Mouse (Mus musculus): Measurements from ENCODE around the gene Oscp1. TPM values are rescaled to one million over a fixed set of nuclear protein-coding genes. Genes with fewer than 3 reads are reported as not detected.

The Oscp1 gene
- total and polyA plus RNA-seq, 2 experiments, result 0.20 to 0.37 TPM

GRCm38 (mm10) chr4:126115411-126115810 is 57.0 kb downstream of the Oscp1 start:
- H3K27ac ChIP-seq (replicated peaks; ENCODE audit: insufficient read depth, low read depth, low read length), result peak overlapping the region; percentile 81
- 19% methylated on average over 9 of the region's 9 CpGs for WGBS
- H3K9ac ChIP-seq (ENCODE audit: low read depth, low read length), result peak overlapping the region; percentile 6; the same call in 1 of the 2 replicates
- TF ChIP-seq CTCF (IDR thresholded peaks at IDR 0.05; ENCODE audit: low read depth, low read length) (no peak), POLR2A (IDR thresholded peaks at IDR 0.05; ENCODE audit: extremely low read depth, insufficient read depth, low read length) (no peak)
- no peaks in the 10 kb centered on the region for H3K27me3 ChIP-seq (ENCODE audit: control insufficient read depth, insufficient read depth, low read length)
- peaks cover 45% of the 10 kb centered on the region for H3K4me1 ChIP-seq (ENCODE audit: control insufficient read depth, insufficient read depth, low read length)
- H3K36me3 ChIP-seq (ENCODE audit: control insufficient read depth, insufficient read depth, low read length), result 0 out of 2 replicates have a peak, but pooled peaks cover 1% of the 10 kb centered on the region
- no peak overlapping the region for H3K4me3 ChIP-seq (ENCODE audit: insufficient read depth, low read depth, low read length)
- DNase-seq (ENCODE audit: extremely low read depth, low read depth, low spot score), result peak; percentile 78
- H3K79me2 ChIP-seq (ENCODE audit: control insufficient read depth, insufficient read depth, low read length), result peaks cover 45% of the 10 kb centered on the region; the same call in 1 of the 2 replicates

- peak overlapping the region; percentile 81 for H3K27ac ChIP-seq (replicated peaks; ENCODE audit: insufficient read depth, low read depth, low read length)
- H3K36me3 ChIP-seq (ENCODE audit: control insufficient read depth, insufficient read depth, low read length), result 0 out of 2 replicates have a peak, but pooled peaks cover 1% of the 10 kb centered on the region
- H3K4me3 ChIP-seq (ENCODE audit: insufficient read depth, low read depth, low read length), result no peak overlapping the region
- H3K4me1 ChIP-seq (ENCODE audit: control insufficient read depth, insufficient read depth, low read length), result peaks cover 40% of the 10 kb centered on the region
- H3K79me2 ChIP-seq (ENCODE audit: control insufficient read depth, insufficient read depth, low read length), result peaks cover 42% of the 10 kb centered on the region; the same call in 1 of the 2 replicates
- H3K27me3 ChIP-seq (ENCODE audit: control insufficient read depth, insufficient read depth, low read length), result no peaks in the 10 kb centered on the region
- TF ChIP-seq CTCF (IDR thresholded peaks at IDR 0.05; ENCODE audit: low read depth, low read length) (no peak), POLR2A (IDR thresholded peaks at IDR 0.05; ENCODE audit: extremely low read depth, insufficient read depth, low read length) (no peak)
- peak overlapping the region; percentile 6; the same call in 1 of the 2 replicates for H3K9ac ChIP-seq (ENCODE audit: low read depth, low read length)
- DNase-seq (ENCODE audit: extremely low read depth, low read depth, low spot score), result peak; percentile 63
- WGBS, result 52% methylated on average over 6 of the region's 6 CpGs
Measured at GRCm38 (mm10) chr4:126115871-126116521, 57.6 kb downstream of the Oscp1 start.

- Histone ChIP-seq H3K27me3 (ENCODE audit: control insufficient read depth, insufficient read depth, low read length) (no peaks in the 10 kb centered on the region), H3K9ac (ENCODE audit: low read depth, low read length) (no peak overlapping the region), H3K36me3 (ENCODE audit: control insufficient read depth, insufficient read depth, low read length) (0 out of 2 replicates have a peak, but pooled peaks cover 1% of the 10 kb centered on the region), H3K79me2 (ENCODE audit: control insufficient read depth, insufficient read depth, low read length) (peaks cover 33% of the 10 kb centered on the region; the same call in 1 of the 2 replicates), H3K27ac (replicated peaks; ENCODE audit: insufficient read depth, low read depth, low read length) (no peak overlapping the region), H3K4me3 (ENCODE audit: insufficient read depth, low read depth, low read length) (no peak overlapping the region), H3K4me1 (ENCODE audit: control insufficient read depth, insufficient read depth, low read length) (peaks cover 40% of the 10 kb centered on the region)
- DNase-seq (ENCODE audit: extremely low read depth, low read depth, low spot score), result peak; percentile 74
- 70% methylated on average over 8 of the region's 8 CpGs for WGBS
- TF ChIP-seq POLR2A (IDR thresholded peaks at IDR 0.05; ENCODE audit: extremely low read depth, insufficient read depth, low read length) (no peak), CTCF (IDR thresholded peaks at IDR 0.05; ENCODE audit: low read depth, low read length) (no peak)
Measured at GRCm38 (mm10) chr4:126117116-126117515, 58.8 kb downstream of the Oscp1 start.

GRCm38 (mm10) chr4:126118651-126119050 is 60.3 kb downstream of the Oscp1 start:
- no peak overlapping the region for H3K4me3 ChIP-seq (ENCODE audit: insufficient read depth, low read depth, low read length)
- WGBS, result 92% methylated on average over 4 of the region's 4 CpGs
- H3K27ac ChIP-seq (replicated peaks; ENCODE audit: insufficient read depth, low read depth, low read length), result no peak overlapping the region
- no peaks in the 10 kb centered on the region for H3K27me3 ChIP-seq (ENCODE audit: control insufficient read depth, insufficient read depth, low read length)
- DNase-seq (ENCODE audit: extremely low read depth, low read depth, low spot score), result no peak
- H3K4me1 ChIP-seq (ENCODE audit: control insufficient read depth, insufficient read depth, low read length), result peaks cover 30% of the 10 kb centered on the region
- peaks cover 3% of the 10 kb centered on the region; the same call in 1 of the 2 replicates for H3K36me3 ChIP-seq (ENCODE audit: control insufficient read depth, insufficient read depth, low read length)
- H3K79me2 ChIP-seq (ENCODE audit: control insufficient read depth, insufficient read depth, low read length), result peaks cover 37% of the 10 kb centered on the region; the same call in 1 of the 2 replicates
- no peak for TF ChIP-seq CTCF (IDR thresholded peaks at IDR 0.05; ENCODE audit: low read depth, low read length)
- TF ChIP-seq POLR2A (IDR thresholded peaks at IDR 0.05; ENCODE audit: extremely low read depth, insufficient read depth, low read length), result no peak
- no peak overlapping the region for H3K9ac ChIP-seq (ENCODE audit: low read depth, low read length)

GRCm38 (mm10) chr4:126119051-126119450 is 60.7 kb downstream of the Oscp1 start:
- TF ChIP-seq POLR2A (IDR thresholded peaks at IDR 0.05; ENCODE audit: extremely low read depth, insufficient read depth, low read length), result no peak
- no peak for TF ChIP-seq CTCF (IDR thresholded peaks at IDR 0.05; ENCODE audit: low read depth, low read length)
- H3K36me3 ChIP-seq (ENCODE audit: control insufficient read depth, insufficient read depth, low read length), result peaks cover 7% of the 10 kb centered on the region; the same call in 1 of the 2 replicates
- no peak overlapping the region for H3K9ac ChIP-seq (ENCODE audit: low read depth, low read length)
- 48% methylated on average over 1 of the region's 1 CpGs for WGBS
- H3K4me1 ChIP-seq (ENCODE audit: control insufficient read depth, insufficient read depth, low read length), result peaks cover 27% of the 10 kb centered on the region
- DNase-seq (ENCODE audit: extremely low read depth, low read depth, low spot score), result peak; percentile 40
- H3K27ac ChIP-seq (replicated peaks; ENCODE audit: insufficient read depth, low read depth, low read length), result no peak overlapping the region
- peaks cover 37% of the 10 kb centered on the region; the same call in 1 of the 2 replicates for H3K79me2 ChIP-seq (ENCODE audit: control insufficient read depth, insufficient read depth, low read length)
- no peak overlapping the region for H3K4me3 ChIP-seq (ENCODE audit: insufficient read depth, low read depth, low read length)
- H3K27me3 ChIP-seq (ENCODE audit: control insufficient read depth, insufficient read depth, low read length), result no peaks in the 10 kb centered on the region

GRCm38 (mm10) chr4:126120052-126120451 is 61.7 kb downstream of the Oscp1 start:
- TF ChIP-seq CTCF (IDR thresholded peaks at IDR 0.05; ENCODE audit: low read depth, low read length), result no peak
- no peak for TF ChIP-seq POLR2A (IDR thresholded peaks at IDR 0.05; ENCODE audit: extremely low read depth, insufficient read depth, low read length)
- Histone ChIP-seq H3K27me3 (ENCODE audit: control insufficient read depth, insufficient read depth, low read length) (no peaks in the 10 kb centered on the region), H3K27ac (replicated peaks; ENCODE audit: insufficient read depth, low read depth, low read length) (no peak overlapping the region), H3K4me3 (ENCODE audit: insufficient read depth, low read depth, low read length) (no peak overlapping the region), H3K36me3 (ENCODE audit: control insufficient read depth, insufficient read depth, low read length) (peaks cover 12% of the 10 kb centered on the region; the same call in 1 of the 2 replicates), H3K79me2 (ENCODE audit: control insufficient read depth, insufficient read depth, low read length) (peaks cover 32% of the 10 kb centered on the region; the same call in 1 of the 2 replicates), H3K4me1 (ENCODE audit: control insufficient read depth, insufficient read depth, low read length) (peaks cover 20% of the 10 kb centered on the region), H3K9ac (ENCODE audit: low read depth, low read length) (no peak overlapping the region)
- WGBS, result 68% methylated on average over 5 of the region's 5 CpGs
- peak; percentile 67 for DNase-seq (ENCODE audit: extremely low read depth, low read depth, low spot score)

Measured in liver, adult 2 months (tissue).